In genomic region chr16:90465154-90465553, GRCm38 (mm10) we compare ENCODE assay signal across 20 mouse cellular contexts.
"Had no signal": no experiment of that assay in that cellular context is flagged by ENCODE, and none has a peak within 500 bp of the region (broad histone marks: within the 10 kb centered on the region; RNA-seq: fewer than 3 reads in every experiment).

No protein-coding gene starts in this region.

- H3K4me3 ChIP-seq: kidney, embryonic 15.5 days; left cerebral cortex, adult 2 months; lung, embryonic 15.5 days; midbrain, embryonic 12.5 days; midbrain, embryonic 15.5 days; neural tube, embryonic 12.5 days; neural tube, embryonic 15.5 days had no signal

- ATAC-seq: midbrain, embryonic 15.5 days had no signal

- H3K27me3 ChIP-seq: kidney, embryonic 15.5 days; lung, embryonic 15.5 days; midbrain, embryonic 12.5 days; midbrain, embryonic 15.5 days; neural tube, embryonic 12.5 days; neural tube, embryonic 15.5 days had no signal

- H3K4me1 ChIP-seq: midbrain, embryonic 15.5 days; neural tube, embryonic 12.5 days had no signal

- DNase-seq: kidney, adult 8-10 months; kidney, postnatal 10 days; kidney, postnatal 36 days; layer of hippocampus, postnatal 36 days; lung, adult 18-20 months; right cerebral cortex, adult 18-20 months; right cerebral cortex, postnatal 14 days; right cerebral cortex, postnatal 4 days; thymus, adult 18-20 months; thymus, postnatal 36 days had no signal

- H3K4me2 ChIP-seq: kidney, embryonic 15.5 days; lung, embryonic 15.5 days; midbrain, embryonic 12.5 days; midbrain, embryonic 15.5 days; neural tube, embryonic 12.5 days; neural tube, embryonic 15.5 days had no signal

- H3K9me3 ChIP-seq: lung, embryonic 15.5 days; midbrain, embryonic 15.5 days; neural tube, embryonic 15.5 days had no signal

- H3K9ac ChIP-seq: kidney, embryonic 15.5 days; liver, embryonic 14.5 days; lung, embryonic 15.5 days; midbrain, embryonic 12.5 days; midbrain, embryonic 15.5 days; neural tube, embryonic 12.5 days; neural tube, embryonic 15.5 days had no signal

- H3K27ac ChIP-seq: kidney, embryonic 15.5 days; left cerebral cortex, adult 2 months; liver, embryonic 14.5 days; lung, embryonic 15.5 days; macrophage; midbrain, embryonic 12.5 days; midbrain, embryonic 15.5 days; neural tube, embryonic 12.5 days; neural tube, embryonic 15.5 days; stomach, postnatal 0 days had no signal
